Mouse (Mus musculus) heart, postnatal 25 days (tissue): Measurements from ENCODE around the gene Slx1b. TPM values are rescaled to one million over a fixed set of nuclear protein-coding genes. Genes with fewer than 3 reads are reported as not detected.

Experiments
- DNase-seq: peaks from one replicate; pipeline ENCODE4 v3.0.0; 2022; ENCODE audit warnings: low spot score
- intact Hi-C: fragments of 180-260 bp; cut with DNase I; formaldehyde crosslinking; loops from one replicate; pipeline ENCODE4 v1.15.1; 2025
- total RNA-seq, 2 experiments: library from RNA; stranded (reverse); gene quantifications; 2 replicates each; pipeline ENCODE4 v1.2.3; 2021

Gene Slx1b
- total RNA-seq, 2 experiments from 2014 or later = 4.3 to 4.5 TPM

DNA sequence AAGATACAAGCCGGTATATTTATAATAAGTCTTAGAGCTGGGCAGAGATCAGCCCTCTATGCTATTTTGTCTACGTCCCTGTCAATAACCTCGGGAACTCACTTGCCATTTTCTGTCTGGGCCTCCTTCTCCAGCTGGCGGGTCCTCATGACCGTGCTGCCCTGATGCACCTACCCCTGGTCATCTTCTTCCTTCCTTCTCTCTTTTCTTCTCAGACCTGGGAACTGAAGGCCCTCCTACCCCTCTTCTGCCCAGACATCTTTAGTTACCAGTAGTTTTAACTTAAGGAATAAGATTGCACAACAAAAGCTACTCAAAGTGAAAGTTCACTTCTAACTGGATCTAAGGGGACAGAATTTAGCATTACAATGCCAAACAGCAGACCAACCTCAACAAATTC is 15.9 kb downstream of the Slx1b start:
- no peak for DNase-seq
- intact Hi-C loops = no loop called here

DNA sequence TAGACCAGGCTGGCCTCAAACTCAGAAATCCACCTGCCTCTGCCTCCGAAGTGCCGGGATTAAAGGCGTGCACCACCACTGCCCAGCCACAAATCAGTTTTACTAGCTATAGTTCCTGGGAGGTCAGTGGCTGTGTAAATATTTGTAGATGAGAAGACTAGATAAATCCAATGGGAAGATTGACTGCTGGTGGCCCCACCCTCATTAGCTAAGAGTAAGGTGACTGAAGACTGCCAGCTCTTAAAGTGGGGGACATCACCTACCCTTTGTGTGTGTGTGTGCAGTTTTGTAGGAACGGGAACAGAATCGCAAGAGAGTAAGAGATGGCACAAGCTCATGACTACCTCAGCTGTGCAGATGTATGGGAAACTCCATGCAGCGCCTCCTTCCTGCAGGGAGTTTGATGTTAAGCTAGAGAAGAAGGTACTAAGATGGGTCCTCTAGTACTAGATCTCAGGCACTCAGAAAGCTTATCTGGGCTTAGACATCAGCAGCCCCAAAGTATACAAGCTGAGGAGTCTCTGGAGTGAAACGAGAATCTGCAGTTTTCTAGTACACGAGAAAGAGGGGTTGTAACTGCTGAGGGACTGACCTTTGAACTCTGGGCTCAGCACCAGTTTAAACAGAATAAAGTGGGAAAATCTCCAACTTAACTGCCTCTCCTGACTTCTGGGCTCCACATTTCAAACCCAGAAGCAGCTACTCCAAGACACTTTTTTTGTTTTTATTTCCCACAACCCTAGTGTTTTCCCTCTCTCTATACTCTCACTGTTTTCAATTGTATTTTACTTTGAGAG is 16.8 kb downstream of the Slx1b start:
- intact Hi-C loops = no loop called here
- DNase-seq = no peak

DNA sequence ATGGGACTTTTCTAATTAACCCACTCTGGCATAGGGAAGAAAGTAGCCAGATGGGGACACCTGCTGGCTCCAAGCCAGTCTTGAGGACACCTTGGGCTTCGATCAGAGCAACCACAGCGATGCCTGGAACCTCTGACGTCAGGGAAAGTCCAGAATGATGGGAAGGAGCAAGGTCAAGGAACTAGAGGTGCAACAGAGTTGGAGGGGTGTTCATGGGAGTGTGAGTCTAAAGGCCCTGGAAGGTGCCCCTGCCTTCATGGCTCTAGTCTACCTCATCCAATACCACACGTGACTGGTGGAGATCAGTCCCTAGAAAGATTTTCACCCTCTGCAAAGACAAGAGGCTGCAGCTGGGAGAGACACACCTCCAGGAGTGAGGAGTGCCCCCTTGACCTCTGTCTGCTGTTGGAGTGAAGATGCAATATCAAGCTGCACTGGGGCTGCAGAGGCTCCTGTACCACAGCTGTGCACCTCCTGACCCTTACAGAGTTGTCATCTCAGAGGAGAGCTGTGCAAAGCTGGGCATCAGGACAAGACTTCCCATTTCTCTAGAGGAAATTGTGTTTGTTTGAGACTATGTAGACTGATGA is 18.9 kb downstream of the Slx1b start:
- DNase-seq = no peak
- intact Hi-C loops = loop anchor here (2.0 kb wide), 1 partner anchor 16 kb away; no protein-coding TSS in a partner anchor

DNA sequence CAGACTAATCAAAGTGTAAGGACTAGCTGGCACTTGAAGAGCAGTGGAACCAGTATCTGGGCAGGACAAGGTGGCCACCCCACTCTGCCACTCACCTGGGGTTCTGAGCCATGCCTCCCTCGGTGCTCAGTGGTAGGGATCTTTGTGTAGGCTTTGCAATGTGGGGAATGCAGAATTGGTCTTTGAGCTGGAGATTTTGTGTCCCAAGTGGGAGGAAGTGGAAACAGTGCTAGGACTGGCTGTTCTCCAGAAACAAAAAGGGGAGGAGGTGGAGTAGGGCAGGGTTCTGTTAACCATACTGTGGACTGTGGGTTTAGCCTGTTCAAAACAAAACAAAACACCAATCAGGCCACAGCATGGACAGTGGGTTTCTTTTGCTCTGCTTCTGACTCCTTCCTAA is 19.4 kb downstream of the Slx1b start, which contains the start of gene Sult1a1:
Gene Sult1a1, minus strand, starts transcription at position 226 of the 400 bp plus-strand sequence.
- DNase-seq = peak; percentile 70
- intact Hi-C loops = loop anchor here (2.0 kb wide), 1 partner anchor 17 kb away; no protein-coding TSS in a partner anchor

DNA sequence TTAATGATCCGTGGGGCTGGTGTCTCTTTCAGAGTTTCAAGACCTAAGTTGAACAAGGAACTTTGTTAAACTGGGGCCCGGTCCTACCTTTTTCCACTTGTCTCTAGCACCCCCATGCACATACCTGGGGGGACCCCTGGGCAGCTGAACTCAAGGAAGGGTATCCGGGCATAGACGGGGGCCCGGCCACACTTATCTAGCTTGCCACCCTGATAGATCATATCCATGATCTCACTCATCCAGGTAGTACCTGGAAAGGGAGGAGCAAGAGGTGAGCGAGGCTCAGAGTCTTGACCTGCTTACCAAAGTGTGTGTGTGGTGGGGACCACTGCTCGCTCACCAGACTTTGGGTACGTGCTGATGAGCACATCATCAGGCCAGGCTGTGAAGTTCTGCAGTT is 20.5 kb downstream of the Slx1b start:
- intact Hi-C loops = no loop called here
- DNase-seq = no peak

DNA sequence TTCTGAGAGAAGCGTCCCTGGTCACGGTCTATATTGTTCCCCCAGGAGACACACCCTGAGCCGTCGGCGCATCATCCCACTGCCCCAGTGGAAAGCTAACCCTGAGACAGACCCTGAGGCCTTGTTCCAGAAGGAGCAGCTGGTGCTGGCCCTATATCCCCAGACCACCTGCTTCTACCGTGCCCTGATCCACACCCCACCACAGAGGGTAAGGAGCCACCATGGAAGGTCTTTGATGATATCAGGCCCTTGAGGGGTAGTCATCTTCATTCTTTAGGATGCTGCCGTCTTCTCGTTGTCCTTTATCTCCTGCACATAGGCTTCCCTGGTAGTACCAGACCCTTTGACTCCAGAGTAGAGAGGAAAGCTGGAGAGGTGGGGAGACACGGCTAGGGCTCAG is 23.5 kb downstream of the Slx1b start:
- DNase-seq = no peak
- intact Hi-C loops = no loop called here

DNA sequence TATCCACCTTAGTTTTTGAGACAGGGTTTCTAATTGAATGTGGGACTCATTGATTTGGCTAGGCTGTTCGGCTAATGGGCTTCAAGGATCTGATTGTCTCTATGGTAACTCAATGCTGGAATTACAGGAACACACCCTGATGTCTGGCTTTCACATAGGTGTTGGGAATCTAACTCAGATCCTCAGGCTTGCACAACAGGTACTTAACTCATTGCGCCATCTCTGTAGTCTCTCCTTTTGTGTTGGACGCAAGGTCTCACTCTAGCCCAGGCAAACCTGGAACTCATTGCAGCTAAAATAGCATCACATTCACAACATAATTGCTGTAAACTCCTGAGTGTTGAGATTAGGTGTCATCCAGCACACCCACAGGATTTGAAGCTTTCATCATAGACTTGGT is 25.4 kb downstream of the Slx1b start:
- DNase-seq = no peak
- intact Hi-C loops = no loop called here

DNA sequence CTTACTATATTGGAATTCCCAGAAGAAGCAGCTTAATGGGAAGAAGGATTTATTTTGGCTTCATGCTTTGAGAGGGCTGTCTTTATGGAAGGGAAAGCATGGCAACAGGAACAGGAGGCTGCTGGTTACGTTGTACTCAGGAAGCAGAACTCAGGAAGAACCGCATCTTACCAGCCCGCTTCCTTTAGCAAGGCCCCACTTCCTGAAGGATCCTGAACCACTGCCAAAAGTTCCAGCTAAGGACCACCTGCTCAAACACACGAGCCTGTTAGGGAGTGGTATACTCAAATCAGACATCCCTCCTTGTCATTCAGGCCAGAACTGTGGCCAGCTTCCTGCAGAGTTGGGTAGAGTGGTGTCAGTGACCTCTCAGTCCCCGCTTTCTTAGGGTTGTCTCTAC is 27.1 kb downstream of the Slx1b start:
- DNase-seq = no peak
- intact Hi-C loops = no loop called here

DNA sequence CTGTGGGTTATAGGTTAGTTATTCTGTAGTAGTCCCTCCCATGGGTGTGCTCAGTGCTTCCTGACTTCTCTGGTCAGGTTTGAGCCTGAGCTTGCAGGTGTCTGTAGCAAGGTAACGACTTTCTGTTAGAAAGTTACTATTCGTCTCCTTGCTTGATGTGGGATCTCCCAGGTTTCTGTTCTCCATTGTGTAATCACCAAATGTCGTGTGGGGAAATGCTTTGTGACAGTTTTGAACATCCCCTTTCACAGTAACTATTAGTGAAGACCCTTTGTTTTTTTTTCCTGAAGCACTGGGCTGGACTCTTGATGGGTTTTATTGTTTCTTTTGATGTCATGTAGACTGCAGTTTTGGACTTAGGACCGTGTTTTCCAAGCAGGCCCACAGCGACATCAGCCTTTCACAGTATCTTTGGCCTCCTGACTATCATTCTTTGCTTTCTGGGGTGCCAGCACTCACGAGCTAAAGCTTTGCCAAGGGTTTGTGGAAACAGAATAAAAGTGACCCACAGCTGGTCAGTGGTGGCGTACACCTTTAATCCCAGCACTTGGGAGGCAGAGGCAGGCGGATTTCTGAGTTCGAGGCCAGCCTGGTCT is 28.0 kb downstream of the Slx1b start:
- intact Hi-C loops = no loop called here
- no peak for DNase-seq

DNA sequence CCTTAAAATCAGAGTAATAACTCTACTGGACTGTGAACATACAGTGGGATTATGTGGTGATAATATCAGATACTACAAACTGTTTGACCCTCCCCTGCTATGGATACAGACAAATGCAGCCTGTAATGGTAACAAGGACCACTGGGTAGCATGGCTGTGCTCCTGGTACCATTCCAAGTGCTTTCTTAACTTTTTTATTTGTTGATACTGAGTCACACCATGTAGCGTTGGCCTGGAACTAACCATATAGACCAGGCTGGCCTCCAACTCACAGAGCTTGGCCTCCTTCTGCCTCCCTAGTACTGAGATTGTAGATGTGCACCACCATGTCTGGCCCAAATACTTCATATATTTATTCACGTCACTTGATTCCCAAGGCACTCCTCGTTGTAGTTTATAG is 30.3 kb downstream of the Slx1b start:
- intact Hi-C loops = no loop called here
- DNase-seq = no peak

DNA sequence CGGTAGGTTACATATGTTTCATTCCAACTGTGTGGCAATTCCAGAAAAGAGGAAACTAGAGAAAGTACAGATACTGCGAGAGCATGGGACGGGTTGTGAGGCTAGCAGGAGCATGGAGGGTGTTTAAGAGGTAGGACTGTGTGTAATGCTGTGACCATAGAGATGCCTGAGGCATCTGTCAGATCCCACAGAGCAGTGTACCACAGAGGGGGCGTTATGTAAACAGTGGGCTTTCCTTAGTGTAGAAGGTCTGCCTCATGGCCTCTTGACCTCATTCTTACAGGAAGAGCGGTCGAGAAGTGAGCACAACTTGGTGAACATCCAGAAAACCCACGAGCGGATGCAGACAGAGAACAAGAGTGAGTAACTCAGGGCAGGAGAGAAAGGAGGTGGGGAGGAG is 31.9 kb downstream of the Slx1b start:
- intact Hi-C loops = no loop called here
- DNase-seq = no peak

DNA sequence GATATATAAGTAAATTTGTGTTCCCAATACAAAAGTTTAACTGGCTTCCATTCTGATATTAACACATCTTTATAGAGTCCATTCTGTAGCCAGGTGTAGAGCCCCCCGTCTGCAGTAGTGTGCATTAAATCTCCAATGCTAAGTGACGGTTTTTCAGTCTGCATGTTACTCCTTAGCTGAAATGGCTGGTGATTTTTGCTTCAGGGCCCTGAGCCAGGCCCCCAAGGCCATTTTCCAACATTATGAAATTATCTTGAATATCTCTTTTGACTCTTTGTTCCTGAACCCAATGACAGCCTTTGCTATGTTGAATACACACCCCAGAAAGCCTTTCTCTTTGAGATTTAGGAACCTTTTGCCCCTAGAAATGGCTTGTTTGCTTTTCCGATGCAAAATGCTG is 35.8 kb downstream of the Slx1b start:
- intact Hi-C loops = no loop called here
- no peak for DNase-seq

DNA sequence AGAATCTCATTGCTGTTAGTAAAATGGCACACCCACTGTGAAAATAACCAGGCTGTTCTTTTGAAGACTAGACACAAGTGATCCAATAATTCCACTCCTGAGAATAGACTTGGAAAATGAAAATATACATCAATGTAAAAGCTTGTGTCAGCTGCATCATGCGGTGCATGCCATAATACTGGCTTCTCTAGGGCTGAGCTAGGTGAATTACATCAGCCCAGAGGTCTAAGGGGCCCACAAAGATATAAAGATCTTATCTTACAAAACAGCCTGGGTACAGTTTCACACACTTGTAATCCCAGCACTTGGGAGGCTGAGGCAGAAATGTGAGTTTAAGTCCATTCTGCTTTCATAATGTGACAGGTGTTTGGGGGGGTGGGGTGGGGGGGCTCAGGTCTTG is 38.1 kb downstream of the Slx1b start:
- DNase-seq = no peak
- intact Hi-C loops = no loop called here

DNA sequence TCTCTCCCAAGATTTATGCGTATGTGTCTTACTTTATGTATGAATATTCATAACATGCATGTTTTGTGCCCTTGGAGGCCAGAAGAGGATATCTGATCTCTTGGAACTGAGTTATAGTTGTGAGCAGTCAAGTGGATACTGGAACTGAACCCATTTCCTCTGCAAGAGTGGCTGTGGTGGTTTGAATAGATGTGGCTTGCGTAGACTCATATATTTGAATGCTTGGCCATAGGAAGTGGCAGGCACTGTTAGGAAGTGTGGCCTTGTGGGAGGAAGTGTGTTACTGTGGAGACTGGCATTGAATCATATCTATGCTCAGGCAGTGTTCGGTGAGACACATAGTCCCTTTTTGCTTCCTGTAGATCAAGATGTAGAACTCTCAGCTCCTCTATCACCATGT is 39.9 kb downstream of the Slx1b start:
- DNase-seq = no peak
- intact Hi-C loops = no loop called here

DNA sequence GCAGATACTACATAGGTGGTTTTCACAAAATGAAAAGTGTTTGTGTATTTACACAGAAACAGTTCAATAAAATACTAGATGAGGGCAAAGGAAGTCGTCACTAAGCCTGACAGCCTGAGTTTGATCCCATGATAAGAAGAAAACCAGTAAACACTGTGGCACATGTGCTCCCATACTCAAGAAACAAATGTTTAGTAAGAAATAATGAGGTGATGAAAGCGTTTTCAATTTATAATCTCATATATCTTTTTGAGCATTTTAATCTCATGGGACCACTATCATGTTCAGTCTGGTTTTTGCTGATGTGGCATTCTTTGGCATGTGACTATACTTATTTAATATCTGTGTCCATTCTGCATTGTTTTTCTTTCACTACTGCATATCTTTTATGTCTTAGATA is 41.6 kb downstream of the Slx1b start:
- intact Hi-C loops = no loop called here
- DNase-seq = no peak

DNA sequence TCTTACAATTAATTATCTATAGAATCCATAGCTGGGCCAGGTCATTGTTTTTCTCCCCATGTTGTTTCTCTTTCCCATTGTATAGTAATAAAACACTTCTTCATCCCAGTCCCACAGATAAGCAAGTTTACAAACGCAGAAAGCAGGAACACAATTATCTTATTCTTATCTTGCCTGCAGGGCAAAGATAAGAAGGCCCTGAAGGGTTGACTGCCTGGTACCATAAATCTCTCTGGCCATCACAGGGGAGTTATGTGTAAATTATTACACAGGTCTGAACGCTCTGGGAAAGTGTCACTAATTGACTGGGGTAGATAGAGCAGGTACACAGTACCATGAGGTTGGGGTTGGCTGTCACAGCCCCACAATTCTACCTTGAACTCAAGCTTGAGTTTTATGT is 44.7 kb downstream of the Slx1b start:
- no peak for DNase-seq
- intact Hi-C loops = no loop called here

DNA sequence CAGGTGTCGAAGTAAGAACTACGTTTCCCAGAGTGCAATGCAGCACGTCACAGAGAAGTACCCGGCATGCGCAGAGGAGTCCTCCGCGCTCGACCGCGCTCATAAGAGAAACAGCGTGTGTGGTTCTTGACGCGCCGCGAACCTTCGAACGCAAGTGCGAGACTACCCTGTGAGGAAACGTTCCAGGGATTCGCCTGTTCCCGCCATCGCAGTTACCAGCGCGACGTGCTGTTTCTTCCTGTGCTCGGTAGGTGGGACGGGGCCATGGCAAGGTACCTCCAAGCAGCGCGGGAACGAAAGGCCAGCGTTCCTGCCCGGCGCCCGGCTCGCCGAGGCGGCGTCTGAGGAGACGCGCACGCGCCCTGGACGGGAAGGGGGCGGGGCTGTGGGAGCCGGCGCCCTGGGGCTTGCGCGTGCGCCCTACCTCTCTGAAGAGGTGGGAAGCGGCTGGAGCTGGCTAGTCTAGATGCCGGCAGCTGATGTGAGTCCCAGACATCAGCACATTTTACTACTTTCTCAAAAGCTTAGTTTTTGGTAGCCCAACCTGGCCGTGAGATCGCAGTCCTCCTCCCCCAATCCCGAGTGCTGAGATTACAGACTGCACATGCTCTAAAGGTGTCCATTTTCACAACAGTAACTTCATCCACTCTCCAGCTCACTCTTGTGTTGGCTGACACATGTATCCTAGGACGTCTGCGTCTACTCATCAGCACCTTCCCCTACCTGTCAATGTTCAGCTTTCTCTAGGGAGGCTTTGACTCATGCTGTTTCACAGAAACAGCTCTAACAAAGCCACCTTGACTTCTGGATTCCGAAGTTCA is 46.1 kb downstream of the Slx1b start, which contains the start of gene Sgf29:
Gene Sgf29, plus strand, starts transcription at position 79 of the 821 bp plus-strand sequence.
- intact Hi-C loops = no loop called here
- peak; percentile 86 for DNase-seq

DNA sequence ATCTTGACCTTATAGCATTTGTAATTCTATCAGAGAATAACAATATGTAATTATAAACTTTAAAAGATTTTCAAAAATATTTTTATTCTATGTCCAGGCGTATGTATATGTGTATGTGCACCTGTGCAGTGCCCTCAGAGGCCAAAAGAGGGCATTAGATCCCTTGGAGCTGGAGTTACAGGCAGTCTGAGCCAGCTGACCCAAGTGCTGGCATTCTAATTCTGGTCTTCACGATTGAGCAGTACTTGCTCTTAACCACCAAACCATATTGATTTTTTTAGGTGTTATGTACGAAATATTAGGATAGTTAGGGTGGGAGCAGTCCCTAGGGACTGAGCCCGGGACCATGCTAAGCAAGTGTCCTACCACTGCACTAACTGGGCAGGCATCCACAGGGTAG is 47.1 kb downstream of the Slx1b start:
- intact Hi-C loops = no loop called here

DNA sequence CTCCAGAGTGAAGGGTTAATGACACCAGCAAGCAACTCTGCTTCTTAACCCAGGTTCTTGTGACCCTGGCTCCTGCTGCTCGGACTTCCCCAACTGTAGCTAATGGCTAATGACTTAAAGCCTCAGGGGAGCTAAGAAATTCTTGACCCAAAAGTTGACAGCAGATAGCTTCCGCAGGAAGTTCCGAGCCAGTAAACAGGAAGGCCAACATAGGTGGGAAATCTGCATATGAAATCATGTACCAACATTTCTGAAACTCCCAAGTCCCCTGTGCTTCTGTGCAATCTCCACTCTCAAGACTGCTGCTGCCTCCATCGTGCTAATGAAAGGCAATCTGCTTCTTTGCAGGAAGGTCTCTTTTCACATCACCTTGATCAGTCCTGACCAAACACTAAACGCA is 49.9 kb downstream of the Slx1b start:
- intact Hi-C loops = no loop called here
- DNase-seq = no peak

More for the DNA sequence above, 47.1 kb downstream of the Slx1b start:
- no peak for DNase-seq

DNA sequence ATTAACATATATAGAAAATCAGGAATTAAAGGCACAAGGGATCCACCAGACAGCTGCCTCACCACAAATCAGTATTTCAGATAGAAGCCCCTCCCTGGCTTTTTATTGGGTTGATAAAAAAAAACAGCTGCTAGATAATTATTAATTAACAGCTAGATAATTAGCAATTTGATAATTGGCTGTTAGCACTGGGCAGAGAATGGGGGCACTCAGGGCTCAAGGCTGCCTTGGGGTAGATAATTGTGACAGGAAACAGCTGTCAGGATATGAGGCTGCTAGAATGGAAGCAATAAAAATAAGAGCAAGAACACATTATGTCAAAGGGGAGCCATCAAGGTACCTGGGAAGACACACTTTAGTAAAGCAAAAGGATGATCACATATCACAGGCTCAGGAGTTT is 50.7 kb downstream of the Slx1b start:
- DNase-seq = no peak
- intact Hi-C loops = no loop called here
